Mouse (Mus musculus) retina, postnatal 1 day (tissue): ENCODE measurements around the gene Atf7ip.
A peak's percentile ranks its signal among the peaks of the same experiment; 100 is the strongest.
"Not testable (repeated sequence)": the region's sequence is repeated elsewhere in the genome, so short reads cannot be mapped to it uniquely, and the experiment has no call there.

Experiments used
- DNase-seq: peaks from one replicate; pipeline ENCODE4 v3.0.0-alpha.2; 2012

Gene Atf7ip

GRCm38 (mm10) chr6:136505867-136506266 is at the start of gene Atf7ip:
TSS of gene Atf7ip (plus strand) at chr6:136506167.
- not testable (repeated sequence) for DNase-seq

GRCm38 (mm10) chr6:136456302-136456701 is 49.7 kb upstream of the Atf7ip start:
- no peak for DNase-seq

GRCm38 (mm10) chr6:136459156-136459555 is 46.8 kb upstream of the Atf7ip start:
- no peak for DNase-seq

GRCm38 (mm10) chr6:136463491-136463890 is 42.5 kb upstream of the Atf7ip start:
- DNase-seq = no peak

GRCm38 (mm10) chr6:136464121-136464621 is 41.8 kb upstream of the Atf7ip start:
- DNase-seq = no peak

- peak; percentile 43 for DNase-seq
Measured at GRCm38 (mm10) chr6:136465021-136465420, 40.9 kb upstream of the Atf7ip start.

- DNase-seq = peak; percentile 84
Measured at GRCm38 (mm10) chr6:136465959-136466381, 40.0 kb upstream of the Atf7ip start.

GRCm38 (mm10) chr6:136466956-136467750 is 38.8 kb upstream of the Atf7ip start:
- peak; percentile 76 for DNase-seq

GRCm38 (mm10) chr6:136467837-136468236 is 38.1 kb upstream of the Atf7ip start:
- no peak for DNase-seq

GRCm38 (mm10) chr6:136468401-136468912 is 37.5 kb upstream of the Atf7ip start:
- peak; percentile 99 for DNase-seq

GRCm38 (mm10) chr6:136468974-136469792 is 36.8 kb upstream of the Atf7ip start:
- no peak for DNase-seq

GRCm38 (mm10) chr6:136469807-136470206 is 36.2 kb upstream of the Atf7ip start:
- no peak for DNase-seq

- peak; percentile 96 for DNase-seq
Measured at GRCm38 (mm10) chr6:136470321-136471230, 35.4 kb upstream of the Atf7ip start.

GRCm38 (mm10) chr6:136471601-136472000 is 34.4 kb upstream of the Atf7ip start:
- no peak for DNase-seq

GRCm38 (mm10) chr6:136472779-136473178 is 33.2 kb upstream of the Atf7ip start:
- DNase-seq = no peak

GRCm38 (mm10) chr6:136473472-136474129 is 32.4 kb upstream of the Atf7ip start:
- no peak for DNase-seq

- peak; percentile 54 for DNase-seq
Measured at GRCm38 (mm10) chr6:136475171-136475860, 30.7 kb upstream of the Atf7ip start.

- DNase-seq = no peak
Measured at GRCm38 (mm10) chr6:136477878-136478277, 28.1 kb upstream of the Atf7ip start.

- peak; percentile 59 for DNase-seq
Measured at GRCm38 (mm10) chr6:136483531-136483930, 22.4 kb upstream of the Atf7ip start.

GRCm38 (mm10) chr6:136484093-136484492 is 21.9 kb upstream of the Atf7ip start:
- no peak for DNase-seq

- DNase-seq = no peak
Measured at GRCm38 (mm10) chr6:136486166-136486565, 19.8 kb upstream of the Atf7ip start.
